Mouse (Mus musculus) forebrain, embryonic 12.5 days (tissue): Measurements from ENCODE around the gene Efhd1. TPM values are rescaled to one million over a fixed set of nuclear protein-coding genes. Genes with fewer than 3 reads are reported as not detected.

Experiments
- ATAC-seq: fragments of 200-750 bp; cut with Nextera tagmentation; 2 replicates; pipeline ENCODE4 v1.8.0; 2017; ENCODE audit warnings: moderate TSS enrichment; ENCODE audit not compliant: low FRiP score
- H3K27ac ChIP-seq: fragments of 300-500 bp; sonication (generic); 2 replicates; pipeline ENCODE4 v1.5.1; 2016; ENCODE audit warnings: mild to moderate bottlenecking
- H3K27me3 ChIP-seq: fragments of 300-500 bp; sonication (generic); 2 replicates; pipeline ENCODE4 v1.6.1; 2016; ENCODE audit warnings: mild to moderate bottlenecking
- H3K36me3 ChIP-seq: fragments of 300-500 bp; sonication (generic); replicated peaks from 2 replicates; pipeline ENCODE4 v1.6.1; 2016; ENCODE audit warnings: mild to moderate bottlenecking
- H3K4me1 ChIP-seq: fragments of 300-500 bp; sonication (generic); 2 replicates; pipeline ENCODE4 v1.6.1; 2016
- H3K4me2 ChIP-seq: fragments of 300-500 bp; sonication (generic); 2 replicates; pipeline ENCODE4 v1.6.1; 2016; ENCODE audit warnings: mild to moderate bottlenecking, moderate library complexity
- H3K4me3 ChIP-seq: fragments of 300-500 bp; sonication (generic); replicated peaks from 2 replicates; pipeline ENCODE4 v1.5.1; 2016; ENCODE audit warnings: mild to moderate bottlenecking
- H3K9ac ChIP-seq: fragments of 300-500 bp; sonication (generic); 2 replicates; pipeline ENCODE4 v1.6.1; 2016; ENCODE audit warnings: mild to moderate bottlenecking
- H3K9me3 ChIP-seq: fragments of 300-500 bp; sonication (generic); 2 replicates; pipeline ENCODE4 v1.6.1; 2016
- WGBS: fragments of 180-500 bp; shearing (Covaris S2); methylation state at CpG from one replicate; pipeline ENCODE4 v1.1.7; 2016; 5-methylcytosine and 5-hydroxymethylcytosine counted together
- polyA plus RNA-seq: library from polyadenylated mRNA; unstranded; fragments of >200 nt; fragmentation: Nextera tagmentation; extraction: Ambion mirVana; gene quantifications from 2 replicates; pipeline ENCODE4 v1.2.1, GENCODE M21; 2016

Efhd1 gene
- polyA plus RNA-seq, 1 experiment from 2014 or later: 1.6 TPM

- Histone ChIP-seq H3K27ac (no peak overlapping the region), H3K9ac (no peak overlapping the region), H3K9me3 (peaks cover 27% of the 10 kb centered on the region), H3K4me2 (no peak overlapping the region), H3K27me3 (no peaks in the 10 kb centered on the region), H3K4me1 (no peaks in the 10 kb centered on the region), H3K4me3 (no peak overlapping the region), H3K36me3 (no peaks in the 10 kb centered on the region)
- WGBS: 49% methylated on average over 3 of the region's 3 CpGs
- ATAC-seq: no peak; the same call in 1 of the 2 replicates
These were observed 52.5 kb downstream of the Efhd1 start for GRCm38 (mm10) chr1:87316672-87317071.

DNA sequence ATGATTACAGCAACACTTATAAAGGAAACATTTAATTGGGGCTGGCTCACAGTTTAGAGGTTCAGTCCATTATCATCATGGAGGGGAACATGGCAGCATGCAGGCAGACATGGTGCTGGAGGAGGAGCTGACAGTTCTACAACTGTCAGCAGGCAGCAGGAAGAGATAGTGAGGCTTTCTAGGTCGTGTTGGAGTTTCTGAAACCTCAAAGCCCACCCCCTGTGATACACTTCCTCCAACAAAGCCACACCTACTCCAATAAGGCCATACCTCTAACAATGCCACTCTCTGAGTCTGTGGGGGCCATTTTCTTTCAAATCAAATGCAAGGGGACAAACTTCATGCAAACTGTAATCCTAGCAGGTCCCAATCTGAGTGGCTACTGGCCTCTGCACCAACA lies 56.9 kb downstream of the Efhd1 start:
- H3K4me1 ChIP-seq: no peaks in the 10 kb centered on the region
- H3K27me3 ChIP-seq: peaks cover 11% of the 10 kb centered on the region
- WGBS: 14% methylated on average over 1 of the region's 1 CpGs
- no peak overlapping the region for H3K9ac ChIP-seq
- no peak overlapping the region for H3K4me3 ChIP-seq
- no peak for ATAC-seq
- peaks cover 29% of the 10 kb centered on the region for H3K9me3 ChIP-seq
- no peak overlapping the region for H3K4me2 ChIP-seq
- no peak overlapping the region for H3K27ac ChIP-seq
- H3K36me3 ChIP-seq: no peaks in the 10 kb centered on the region

DNA sequence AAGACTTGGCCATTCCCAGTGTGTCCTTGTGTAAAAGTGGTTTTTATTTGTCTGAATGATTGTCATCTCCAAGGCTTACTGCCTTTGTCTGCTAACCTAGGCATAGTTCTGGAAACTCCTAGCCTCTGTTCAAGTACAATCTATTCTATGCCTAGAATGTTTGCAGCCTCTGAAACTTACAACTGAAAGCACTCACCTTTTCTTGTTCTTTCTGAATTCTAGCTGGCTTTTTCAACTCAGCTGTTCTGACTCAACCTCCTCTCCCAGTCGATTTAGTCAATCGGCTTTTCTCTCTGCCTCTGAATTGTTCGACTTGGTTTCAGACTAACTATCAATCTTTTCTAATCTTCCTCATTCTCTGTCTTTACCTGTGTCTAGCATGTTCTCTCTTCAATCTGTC lies 58.6 kb downstream of the Efhd1 start:
- Histone ChIP-seq H3K4me2 (no peak overlapping the region), H3K4me3 (no peak overlapping the region), H3K9me3 (peaks cover 29% of the 10 kb centered on the region), H3K4me1 (peaks cover 3% of the 10 kb centered on the region), H3K36me3 (no peaks in the 10 kb centered on the region), H3K27me3 (peaks cover 11% of the 10 kb centered on the region), H3K9ac (no peak overlapping the region), H3K27ac (no peak overlapping the region)
- WGBS: 95% methylated on average over 3 of the region's 3 CpGs
- no peak for ATAC-seq

DNA sequence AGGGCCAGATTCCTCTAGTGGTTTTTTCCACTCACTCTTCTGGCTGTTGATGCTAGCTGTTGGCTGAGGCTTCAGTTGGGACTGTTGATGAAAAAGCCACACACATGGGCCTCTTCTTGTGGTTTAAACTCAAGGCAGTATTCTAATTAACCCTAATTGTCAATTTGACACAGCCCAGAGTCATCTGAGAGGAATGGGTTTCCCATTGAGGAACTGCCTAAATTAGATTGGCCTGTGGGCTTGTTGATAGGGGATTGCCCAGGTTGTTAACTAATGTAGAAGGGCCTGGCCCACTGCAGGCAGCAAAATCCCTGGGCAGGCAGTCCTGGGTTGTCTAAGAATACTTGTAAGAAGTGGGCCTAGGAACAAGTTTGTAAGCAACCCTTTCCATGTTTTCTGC lies 60.5 kb downstream of the Efhd1 start:
- no peak for ATAC-seq
- H3K36me3 ChIP-seq: no peaks in the 10 kb centered on the region
- H3K9ac ChIP-seq: no peak overlapping the region
- peaks cover 21% of the 10 kb centered on the region for H3K9me3 ChIP-seq
- peaks cover 11% of the 10 kb centered on the region for H3K27me3 ChIP-seq
- no peak overlapping the region for H3K4me2 ChIP-seq
- H3K27ac ChIP-seq: no peak overlapping the region
- H3K4me3 ChIP-seq: no peak overlapping the region
- H3K4me1 ChIP-seq: peaks cover 11% of the 10 kb centered on the region

- ATAC-seq: peak; percentile 98
- H3K4me1 ChIP-seq: peaks cover 15% of the 10 kb centered on the region
- peaks cover 1% of the 10 kb centered on the region; the same call in 1 of the 2 replicates for H3K9me3 ChIP-seq
- peak within 1 kb of the TSS; percentile 96 for H3K9ac ChIP-seq
- peaks cover 4% of the 10 kb centered on the region; the same call in 1 of the 2 replicates for H3K36me3 ChIP-seq
- H3K27ac ChIP-seq: peak within 1 kb of the TSS; percentile 95
- H3K4me3 ChIP-seq: peak within 1 kb of the TSS; percentile 98
- 1% methylated on average over 26 of the region's 36 CpGs for WGBS
- H3K27me3 ChIP-seq: peaks cover 11% of the 10 kb centered on the region
- H3K4me2 ChIP-seq: peak within 1 kb of the TSS; percentile 81
These were observed 62.6 kb downstream of the Efhd1 start, which contains the start of gene Gigyf2 for GRCm38 (mm10) chr1:87326742-87327163. TSS of gene Gigyf2 (plus strand) at chr1:87326998.

DNA sequence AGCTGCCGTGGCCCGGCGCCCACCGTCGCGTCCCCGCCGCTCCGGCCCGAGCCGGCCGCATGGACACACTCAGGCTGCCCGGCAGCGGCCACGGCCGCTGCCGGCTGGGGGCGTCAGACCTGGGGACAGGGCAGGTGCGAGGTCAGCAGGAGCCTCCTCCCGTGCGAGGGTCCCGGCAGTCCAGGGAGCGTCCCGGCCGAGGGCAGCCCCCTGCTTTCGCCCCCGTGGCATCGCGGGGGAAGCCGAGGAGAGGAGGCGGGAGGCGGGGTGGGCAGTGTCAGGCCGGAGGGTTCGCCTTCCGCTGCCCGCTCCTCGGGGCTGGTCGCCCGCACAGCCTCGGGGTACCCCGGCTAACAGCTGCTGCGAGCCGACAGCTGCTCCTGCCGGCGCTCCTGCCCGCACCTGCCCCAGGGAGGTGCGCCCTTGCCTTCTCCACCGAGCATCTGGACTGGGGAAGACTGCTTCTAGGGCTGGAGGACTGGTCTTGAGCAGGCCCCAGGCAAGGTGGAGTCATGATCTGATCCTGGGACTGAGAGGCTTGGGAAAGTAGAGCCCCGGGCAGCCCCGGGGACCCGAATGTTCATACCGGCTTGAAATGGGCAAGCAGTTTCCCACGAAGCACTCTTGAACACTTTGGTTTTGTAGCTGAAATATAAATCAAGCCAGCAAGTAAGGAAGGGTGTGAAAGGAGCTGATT lies 63.1 kb downstream of the Efhd1 start:
- Histone ChIP-seq H3K4me1 (peaks cover 15% of the 10 kb centered on the region), H3K9ac (peak overlapping the region; percentile 96), H3K27ac (peak overlapping the region; percentile 95), H3K27me3 (peaks cover 11% of the 10 kb centered on the region), H3K4me3 (peak overlapping the region; percentile 98), H3K4me2 (peak overlapping the region; percentile 81), H3K9me3 (no peaks in the 10 kb centered on the region), H3K36me3 (peaks cover 4% of the 10 kb centered on the region; the same call in 1 of the 2 replicates)
- peak; percentile 75 for ATAC-seq
- WGBS: under 1% methylated on average over 46 of the region's 53 CpGs

DNA sequence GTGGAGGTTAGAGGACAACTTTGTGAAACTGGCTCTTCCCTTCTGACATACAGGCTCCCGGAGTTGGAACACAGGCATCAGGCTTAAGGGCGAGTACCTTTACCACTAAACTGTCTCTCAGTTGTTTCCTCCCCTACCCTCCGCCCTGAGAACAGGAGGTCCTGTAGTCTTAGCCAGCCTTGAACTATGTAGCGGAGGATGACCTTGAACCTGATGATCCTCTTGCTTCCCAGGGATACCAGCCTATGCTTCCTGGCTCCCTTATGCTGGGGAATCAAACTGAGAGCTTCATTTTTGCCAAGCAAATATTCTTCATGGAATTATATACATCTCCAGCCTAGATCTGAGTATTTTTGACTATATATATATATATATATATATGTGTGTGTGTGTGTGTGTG lies 67.6 kb downstream of the Efhd1 start:
- H3K27me3 ChIP-seq: no peaks in the 10 kb centered on the region
- no peak overlapping the region for H3K4me3 ChIP-seq
- H3K9me3 ChIP-seq: no peaks in the 10 kb centered on the region
- no peak overlapping the region for H3K27ac ChIP-seq
- WGBS: 94% methylated on average over 4 of the region's 4 CpGs
- H3K9ac ChIP-seq: no peak overlapping the region
- H3K4me1 ChIP-seq: peaks cover 15% of the 10 kb centered on the region
- ATAC-seq: no peak
- peaks cover 28% of the 10 kb centered on the region for H3K36me3 ChIP-seq
- H3K4me2 ChIP-seq: no peak overlapping the region

DNA sequence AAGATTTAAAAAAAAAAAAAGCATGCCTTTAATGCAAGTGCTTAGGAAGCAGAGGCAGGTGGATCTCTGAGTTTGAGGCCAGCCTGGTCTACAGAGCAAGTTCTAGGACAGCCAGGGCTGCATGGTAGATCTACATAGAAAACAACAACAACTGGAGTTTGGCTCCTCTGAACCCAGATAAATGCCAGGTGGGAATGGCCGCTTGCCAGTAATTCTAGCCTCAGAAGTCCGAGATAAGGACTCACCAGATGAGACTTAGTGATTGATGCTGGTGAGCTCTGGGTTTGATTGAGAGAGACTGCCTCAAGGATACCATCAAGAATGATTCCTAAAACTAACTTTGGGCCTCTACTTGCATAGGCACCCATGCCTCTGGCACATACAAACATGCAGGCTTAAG lies 86.4 kb downstream of the Efhd1 start:
- 96% methylated on average over 2 of the region's 2 CpGs for WGBS
- H3K4me1 ChIP-seq: no peaks in the 10 kb centered on the region
- H3K4me3 ChIP-seq: no peak overlapping the region

GRCm38 (mm10) chr1:87360276-87360675 lies 96.1 kb downstream of the Efhd1 start:
- H3K27me3 ChIP-seq: no peaks in the 10 kb centered on the region
- ATAC-seq: no peak
- no peak overlapping the region for H3K9ac ChIP-seq
- peaks cover 12% of the 10 kb centered on the region for H3K36me3 ChIP-seq
- H3K4me3 ChIP-seq: no peak overlapping the region
- H3K27ac ChIP-seq: no peak overlapping the region
- WGBS: 65% methylated on average over 1 of the region's 1 CpGs
- no peaks in the 10 kb centered on the region for H3K4me1 ChIP-seq
- H3K9me3 ChIP-seq: no peaks in the 10 kb centered on the region
- H3K4me2 ChIP-seq: no peak overlapping the region

More for the DNA sequence above, 86.4 kb downstream of the Efhd1 start:
- Histone ChIP-seq H3K27ac (no peak overlapping the region), H3K4me2 (no peak overlapping the region), H3K9me3 (no peaks in the 10 kb centered on the region), H3K36me3 (0 out of 2 replicates have a peak, but pooled peaks cover 4% of the 10 kb centered on the region), H3K27me3 (no peaks in the 10 kb centered on the region), H3K9ac (no peak overlapping the region)
- no peak for ATAC-seq

Other genes starting within 250 kb of the Efhd1 start
- gene Alppl2, start 174.4 kb upstream of the Efhd1 start, polyA plus RNA-seq: not detected in 2 replicates
- not detected in 2 replicates for gene Alpi, start 162.8 kb upstream of the Efhd1 start, polyA plus RNA-seq
- not detected in 2 replicates for gene Akp3, start 139.4 kb upstream of the Efhd1 start, polyA plus RNA-seq
- gene Ecel1, start 107.8 kb upstream of the Efhd1 start, polyA plus RNA-seq: 18.3 and 23.2 TPM in 2 replicates
- not detected in 2 replicates for gene Prss56, start 81.0 kb upstream of the Efhd1 start, polyA plus RNA-seq
- gene Chrnd, start 73.8 kb upstream of the Efhd1 start, polyA plus RNA-seq: 0.10 TPM in 1 of 2 replicates, not detected in the other
- not detected in 2 replicates for gene Chrng, start 59.7 kb upstream of the Efhd1 start, polyA plus RNA-seq
- gene Eif4e2, start 50.4 kb upstream of the Efhd1 start, polyA plus RNA-seq: 134 and 137 TPM in 2 replicates
- 59.2 and 61.8 TPM in 2 replicates for gene Gigyf2, start 62.6 kb downstream of the Efhd1 start, polyA plus RNA-seq
- gene Kcnj13, start 130.4 kb downstream of the Efhd1 start, polyA plus RNA-seq: 2.0 and 6.3 TPM in 2 replicates
- gene Snorc, start 205.9 kb downstream of the Efhd1 start, polyA plus RNA-seq: not detected in 2 replicates
- not detected in 2 replicates for gene Neu2, start 245.5 kb downstream of the Efhd1 start, polyA plus RNA-seq